Mouse (Mus musculus): ENCODE results near the gene Lrig1.
"Not testable (repeated sequence)": the region's sequence is repeated elsewhere in the genome, so short reads cannot be mapped to it uniquely, and the experiment has no call there.

Gene Lrig1

DNA sequence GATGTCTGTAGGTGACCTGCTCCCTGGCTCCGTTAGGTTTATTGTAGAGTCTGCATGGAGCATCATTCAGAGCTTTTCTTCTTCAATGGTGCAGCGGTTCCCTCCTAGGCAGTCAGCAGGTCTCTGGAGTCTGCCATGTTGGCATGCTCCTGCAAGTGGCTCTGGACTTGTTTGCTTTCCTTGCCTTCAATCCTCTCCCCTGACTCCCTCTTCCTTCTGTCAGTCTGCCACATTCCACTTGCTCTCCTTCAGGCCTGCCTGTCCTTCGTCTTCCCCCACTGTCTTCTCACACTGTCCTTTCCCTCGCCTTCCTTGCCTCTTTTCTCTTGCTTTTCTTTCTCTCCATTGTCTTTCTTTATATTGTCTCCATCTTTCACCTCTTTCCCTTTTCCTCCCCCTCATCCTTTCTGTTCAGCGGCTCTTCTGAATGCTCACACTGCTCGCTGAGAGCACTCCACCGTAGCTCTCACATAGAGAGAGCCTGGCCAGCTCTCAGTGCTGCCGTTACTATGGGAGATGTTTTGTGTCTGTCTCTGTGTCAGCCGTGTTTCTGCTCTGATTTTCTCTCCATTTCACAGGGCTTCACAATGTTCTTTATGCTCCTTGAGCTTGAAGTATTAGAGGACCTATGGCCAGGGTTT, 124.3 kb downstream of the Lrig1 start:
- no peak for DNase-seq (ENCODE audit: low spot score in 2 of 2)

DNA sequence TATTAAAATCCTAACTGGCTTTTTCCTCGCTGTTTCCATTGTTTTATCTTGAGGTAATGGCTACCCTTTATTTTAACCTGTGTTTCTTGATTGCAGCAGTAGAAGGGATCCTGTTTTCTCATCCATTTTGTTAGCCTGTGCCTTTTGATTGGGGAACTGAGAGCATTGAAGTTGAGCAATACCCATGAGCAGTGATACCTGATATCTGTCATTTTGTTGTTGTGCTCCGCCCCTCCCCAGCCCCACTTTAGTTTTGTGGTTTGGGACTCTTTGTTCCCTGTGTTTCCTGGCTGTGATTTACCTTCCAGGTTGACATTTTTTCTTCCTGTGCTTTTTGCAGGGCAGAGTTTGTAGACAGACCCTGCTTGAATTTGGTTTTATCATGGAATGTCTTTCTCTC, 131.9 kb downstream of the Lrig1 start:
- DNase-seq (ENCODE audit: low spot score in 2 of 2), result no peak

DNA sequence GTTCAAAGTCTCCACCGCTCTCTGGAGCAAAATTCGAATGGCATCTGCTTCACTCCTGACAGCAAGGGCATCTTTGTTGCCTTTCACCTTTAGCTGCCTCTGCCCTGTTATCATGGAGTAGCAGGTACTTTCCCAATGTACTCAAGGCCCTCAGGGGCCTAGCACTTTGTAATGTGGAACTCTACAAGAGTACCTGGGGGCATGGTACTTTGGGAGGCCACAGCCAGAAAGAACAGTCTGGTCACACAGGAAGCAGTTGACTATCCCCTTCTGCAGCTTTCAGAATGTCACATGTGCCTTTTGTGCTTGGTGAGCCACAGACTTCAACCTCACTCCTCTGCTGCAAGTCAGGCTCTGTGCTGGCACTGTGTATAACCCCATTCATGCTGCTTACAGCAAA, 134.2 kb downstream of the Lrig1 start:
- DNase-seq (ENCODE audit: low spot score in 2 of 2), result no peak

DNA sequence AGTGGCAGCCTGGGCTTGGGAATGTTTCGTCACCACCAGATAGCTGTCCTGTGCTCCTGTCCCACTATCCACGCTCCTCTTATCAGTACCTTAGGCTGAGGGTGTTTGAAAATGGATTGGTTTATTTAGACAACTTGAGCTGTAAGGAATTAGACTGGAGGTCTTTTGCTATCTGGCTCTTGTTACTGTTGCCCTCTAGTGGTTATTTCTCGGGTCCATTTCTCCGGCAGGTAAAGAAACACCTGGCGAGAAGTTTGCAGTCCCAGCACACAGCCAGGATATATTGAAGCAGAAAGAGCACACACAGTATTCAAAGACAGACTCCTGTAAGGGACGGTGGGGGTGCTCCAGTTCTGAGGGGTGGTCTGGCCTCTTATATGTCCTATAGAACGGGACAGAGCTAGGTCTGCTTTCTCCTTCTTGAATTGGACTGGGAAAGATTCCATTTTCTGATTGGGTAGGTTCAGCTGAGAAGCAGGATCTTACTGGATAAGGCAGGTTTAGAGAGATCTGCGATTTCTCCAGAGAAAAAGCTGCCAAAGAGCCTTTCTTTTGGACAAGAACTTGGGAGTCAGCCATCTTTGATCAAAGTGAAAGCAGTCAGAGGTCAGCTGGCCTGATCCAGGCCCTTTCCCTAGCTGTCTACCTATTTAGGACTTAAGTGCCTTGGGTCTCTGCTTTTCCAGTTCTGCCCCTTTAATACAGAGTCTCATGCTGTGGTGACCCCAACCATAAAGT, 136.6 kb downstream of the Lrig1 start:
- DNase-seq (ENCODE audit: low spot score in 2 of 2), result no peak

DNA sequence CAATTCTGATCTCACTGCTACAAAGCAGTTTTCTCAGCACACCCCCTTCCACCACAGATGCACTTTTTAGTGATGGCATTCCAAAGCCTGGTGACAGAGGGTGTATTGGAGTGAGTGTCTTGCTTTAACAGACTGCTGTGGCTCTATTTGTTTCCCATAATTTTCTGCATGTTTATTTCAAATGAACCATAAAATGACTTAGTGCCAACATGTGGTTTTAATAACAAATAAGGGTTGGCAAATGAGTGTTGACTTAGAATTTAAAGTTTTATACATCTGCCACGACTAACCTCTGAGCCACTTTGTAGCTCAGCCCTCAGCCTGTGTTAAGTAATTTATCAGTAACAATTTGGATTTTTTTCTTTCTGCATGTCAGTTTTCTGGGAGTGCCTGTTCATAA, 138.6 kb downstream of the Lrig1 start:
- no peak for DNase-seq (ENCODE audit: low spot score in 2 of 2)

DNA sequence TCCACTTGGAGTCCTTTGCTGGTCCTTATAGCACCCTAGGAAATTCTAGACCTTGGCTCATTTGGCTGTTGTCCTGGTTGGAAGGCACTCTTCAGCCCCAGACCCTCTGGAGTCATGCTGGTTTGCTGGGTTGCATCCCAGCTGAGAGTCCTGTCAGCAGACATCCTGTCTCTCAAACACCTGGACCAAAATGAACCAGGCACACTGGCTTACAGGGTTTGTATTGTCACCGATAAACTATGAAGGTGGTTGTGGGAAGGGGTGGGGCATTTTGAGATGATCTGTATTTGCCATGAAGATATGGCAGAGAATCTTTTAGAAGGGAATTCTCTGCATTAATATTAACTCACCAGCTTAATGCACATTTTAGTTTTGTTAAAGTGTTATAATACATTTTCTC, 139.1 kb downstream of the Lrig1 start:
- no peak for DNase-seq (ENCODE audit: low spot score in 2 of 2)

DNA sequence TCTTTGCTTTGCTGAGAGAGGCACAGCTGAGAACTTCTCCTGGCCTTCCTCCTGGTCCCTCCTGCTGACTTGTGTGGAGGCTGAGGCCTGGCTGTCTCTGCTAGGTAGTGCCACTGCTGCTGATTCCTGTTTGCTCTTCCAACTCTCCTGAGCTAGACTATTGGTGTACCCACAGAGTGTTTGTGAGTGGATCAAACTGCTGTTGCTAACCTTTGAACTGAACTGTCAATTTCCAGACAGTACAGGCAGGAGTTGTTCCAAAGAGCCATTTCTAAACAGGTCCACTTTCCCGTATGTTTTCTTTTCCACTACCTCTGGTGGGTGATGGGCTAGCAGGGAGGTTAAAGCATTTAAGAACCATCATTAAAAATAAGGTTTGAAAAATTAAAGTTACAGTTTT, 141.4 kb downstream of the Lrig1 start:
- DNase-seq (ENCODE audit: low spot score in 2 of 2), result not testable (repeated sequence)
